Mouse (Mus musculus): ENCODE results near the gene Igsf11.

DNA sequence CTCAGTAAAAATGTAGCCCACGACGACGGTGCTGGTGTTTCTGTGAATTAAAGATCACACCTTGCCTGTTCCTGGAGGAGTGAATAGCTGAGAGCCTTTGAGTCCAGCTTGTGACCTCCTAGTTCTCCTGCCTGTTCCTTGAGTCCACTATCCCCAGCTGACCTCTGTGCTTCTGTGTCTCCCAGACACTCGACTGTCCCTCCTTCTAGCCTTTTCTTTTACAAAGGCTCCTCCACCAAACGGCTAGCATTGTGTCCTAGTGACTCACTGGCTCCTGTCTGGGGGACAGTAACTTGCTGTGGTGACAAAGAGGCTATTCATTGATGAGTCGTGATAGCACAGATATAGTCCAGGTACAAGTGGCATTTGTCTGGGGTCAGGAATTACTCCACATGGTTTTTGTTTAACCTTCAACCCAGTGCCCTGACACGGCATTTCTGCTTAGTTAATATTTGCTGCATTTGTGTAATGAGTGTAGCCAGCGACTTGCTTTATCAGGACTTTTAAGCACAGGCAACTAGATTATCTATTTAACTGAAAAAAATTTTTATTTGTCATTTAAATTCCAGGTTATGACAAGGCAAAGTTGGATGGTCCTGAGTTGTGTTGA, 6.5 kb downstream of the Igsf11 start:
- TF ChIP-seq CTCF (IDR thresholded peaks at IDR 0.05; ENCODE audit: low read depth) (no peak), EP300 (optimal IDR thresholded peaks at IDR 0.05) (no peak)
